Mouse (Mus musculus): Measurements from ENCODE around the gene Otos. TPM values are rescaled to one million over a fixed set of nuclear protein-coding genes. Genes with fewer than 3 reads are reported as not detected.
A peak's percentile ranks its signal among the peaks of the same experiment; 100 is the strongest.

The Otos gene
- polyA plus RNA-seq, 1 experiment from 2014 or later, result 0.54 TPM

DNA sequence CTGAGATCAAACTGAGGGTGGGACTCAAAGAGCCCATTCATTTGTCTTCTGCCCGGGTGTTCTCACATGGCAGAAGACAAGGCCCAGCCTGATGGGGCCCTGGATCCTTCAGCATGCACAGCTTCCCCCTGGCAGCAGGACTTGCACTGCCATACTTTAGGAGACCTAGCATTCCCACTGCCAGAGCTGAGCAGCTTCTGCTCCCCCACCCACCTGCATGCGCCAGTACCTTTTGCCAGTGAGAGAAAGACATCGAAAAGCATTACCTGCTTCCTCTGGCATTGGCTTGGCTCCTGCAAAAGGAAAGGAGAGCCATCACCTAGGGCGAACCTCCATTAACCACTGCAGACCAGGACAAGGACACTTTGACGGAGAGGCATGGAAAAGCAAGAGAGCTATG is 3.7 kb downstream of the Otos start:
- 79% methylated on average over 5 of the region's 5 CpGs for WGBS
- no peaks in the 10 kb centered on the region for H3K27me3 ChIP-seq
- no peak overlapping the region for H3K27ac ChIP-seq (replicated peaks)
- no peaks in the 10 kb centered on the region for H3K36me3 ChIP-seq
- no peak for ATAC-seq (ENCODE audit: low FRiP score, low read depth)
- H3K4me2 ChIP-seq, result no peak overlapping the region
- H3K4me1 ChIP-seq (replicated peaks), result peaks cover 28% of the 10 kb centered on the region
- no peaks in the 10 kb centered on the region for H3K9me3 ChIP-seq
- no peak overlapping the region for H3K4me3 ChIP-seq
- no peak overlapping the region for H3K9ac ChIP-seq

DNA sequence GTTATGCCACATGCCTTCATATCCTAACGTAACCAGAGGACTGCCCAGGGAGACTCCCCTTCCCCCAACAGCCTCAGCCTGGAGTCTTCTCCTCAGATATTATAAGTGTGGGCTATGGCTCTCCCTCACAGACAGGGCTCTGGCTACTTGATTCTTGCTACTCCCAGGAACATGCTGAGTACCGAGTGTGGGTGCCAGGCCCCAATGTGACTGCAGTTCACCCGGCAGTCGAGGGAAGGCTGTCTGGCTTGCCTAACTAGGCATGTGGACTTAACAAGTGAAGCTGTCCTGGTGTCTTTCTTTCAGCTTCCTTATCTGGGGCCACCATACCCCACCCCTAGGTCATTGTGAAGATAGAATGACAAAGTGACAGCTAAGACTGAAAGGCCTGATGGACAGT is 5.0 kb downstream of the Otos start:
- Histone ChIP-seq H3K9ac (no peak overlapping the region), H3K9me3 (no peaks in the 10 kb centered on the region), H3K27me3 (no peaks in the 10 kb centered on the region), H3K4me3 (no peak overlapping the region), H3K4me1 (replicated peaks) (peaks cover 38% of the 10 kb centered on the region), H3K36me3 (no peaks in the 10 kb centered on the region), H3K27ac (replicated peaks) (no peak overlapping the region), H3K4me2 (no peak overlapping the region)
- no peak for ATAC-seq (ENCODE audit: low FRiP score, low read depth)
- 81% methylated on average over 4 of the region's 4 CpGs for WGBS

DNA sequence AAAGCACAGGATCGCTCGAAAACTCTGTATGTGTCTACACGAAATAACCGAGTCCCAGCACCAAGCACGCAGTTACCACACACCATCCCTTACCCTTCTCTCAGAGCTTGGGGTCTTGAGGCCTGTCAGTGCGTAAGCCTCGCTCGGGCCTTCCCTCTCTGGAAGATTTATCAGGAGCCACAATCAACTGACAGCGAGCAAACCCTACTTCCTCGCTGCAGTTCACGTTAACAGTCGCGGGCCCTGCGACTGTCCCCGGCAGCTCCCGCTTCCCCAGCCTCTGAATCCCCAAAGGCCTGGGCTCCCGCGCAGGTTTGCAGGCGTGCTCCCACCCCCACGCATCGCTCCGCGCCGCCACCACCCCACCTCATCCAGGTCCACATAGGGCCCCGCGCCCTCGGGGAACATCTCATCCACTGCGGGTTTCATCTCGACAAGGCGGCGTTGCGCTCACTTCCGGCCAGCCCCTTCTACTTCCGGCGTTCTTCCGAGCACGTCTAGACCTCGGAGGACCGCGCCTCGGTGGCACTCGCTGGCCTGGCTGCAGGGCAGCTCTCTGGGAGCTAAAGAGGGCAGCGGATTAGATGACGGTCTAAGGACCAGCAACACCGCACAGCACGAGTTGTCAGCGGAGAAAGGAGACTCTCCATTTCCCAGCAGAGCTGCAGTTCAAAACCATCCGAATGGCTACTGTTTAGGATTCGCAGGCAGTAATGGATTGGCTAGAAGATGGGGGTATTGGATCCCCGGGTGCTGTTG is 6.9 kb downstream of the Otos start, which contains the start of gene Cops9:
Gene Cops9 (minus strand): TSS at position 472 of the 759 bp plus-strand sequence.
- Histone ChIP-seq H3K27ac (replicated peaks) (peak within 1 kb of the TSS; percentile 90), H3K4me3 (peak within 1 kb of the TSS; percentile 95), H3K9ac (peak within 1 kb of the TSS; percentile 98), H3K4me1 (replicated peaks) (peaks cover 31% of the 10 kb centered on the region), H3K36me3 (peaks cover 14% of the 10 kb centered on the region; the same call in 1 of the 2 replicates), H3K9me3 (no peaks in the 10 kb centered on the region), H3K4me2 (peak within 1 kb of the TSS; percentile 88), H3K27me3 (no peaks in the 10 kb centered on the region)
- ATAC-seq (ENCODE audit: low FRiP score, low read depth), result peak; percentile 93
- 2% methylated on average over 50 of the region's 50 CpGs for WGBS

DNA sequence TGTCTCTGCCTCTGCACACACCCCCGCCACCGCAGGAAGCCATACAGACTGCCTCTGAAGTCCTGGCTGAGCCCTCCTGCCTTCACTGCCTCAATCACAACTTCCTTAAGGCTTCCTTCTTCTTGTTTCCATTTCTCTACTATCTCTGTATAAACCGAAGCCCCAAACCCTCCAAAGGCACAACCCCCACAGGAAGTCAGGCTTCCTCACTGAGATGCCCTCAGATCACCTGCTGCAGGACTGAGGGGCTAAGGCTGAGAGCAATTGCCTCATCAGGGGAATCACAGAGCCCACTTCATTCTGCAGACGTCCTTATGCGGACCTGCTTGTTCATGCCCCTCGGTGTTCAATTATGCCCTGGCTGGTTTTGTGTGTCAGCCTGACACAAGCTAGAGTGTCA is 8.2 kb downstream of the Otos start:
- Histone ChIP-seq H3K9ac (no peak overlapping the region), H3K27me3 (no peaks in the 10 kb centered on the region), H3K36me3 (peaks cover 22% of the 10 kb centered on the region; the same call in 1 of the 2 replicates), H3K4me1 (replicated peaks) (peaks cover 31% of the 10 kb centered on the region), H3K4me2 (peak overlapping the region; percentile 88), H3K4me3 (peak overlapping the region; percentile 95), H3K9me3 (no peaks in the 10 kb centered on the region), H3K27ac (replicated peaks) (no peak overlapping the region)
- whole genome bisulfite sequencing, result 91% methylated on average over 6 of the region's 6 CpGs
- no peak for ATAC-seq (ENCODE audit: low FRiP score, low read depth)

DNA sequence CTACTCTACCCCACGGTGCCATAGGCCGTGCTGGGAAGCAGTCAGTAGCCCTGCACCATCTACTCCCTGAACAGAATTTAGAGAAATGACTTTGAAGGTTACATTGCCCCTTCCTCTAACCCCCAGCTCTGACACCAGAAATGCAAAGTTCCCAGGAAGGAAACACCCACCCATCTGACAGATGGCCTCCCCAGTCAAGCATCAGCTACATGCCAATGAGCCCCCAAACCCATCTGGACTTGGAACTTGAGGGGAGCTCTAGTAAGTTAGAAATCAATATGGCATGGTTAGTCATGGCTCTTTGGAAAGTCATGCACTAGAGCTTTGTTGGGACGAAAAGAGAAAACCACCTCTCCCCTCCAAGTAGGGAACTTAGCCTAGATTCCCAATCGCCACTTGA is 9.9 kb downstream of the Otos start:
- Histone ChIP-seq H3K27me3 (no peaks in the 10 kb centered on the region), H3K4me1 (replicated peaks) (peaks cover 36% of the 10 kb centered on the region), H3K36me3 (peaks cover 22% of the 10 kb centered on the region; the same call in 1 of the 2 replicates), H3K4me3 (no peak overlapping the region), H3K9me3 (no peaks in the 10 kb centered on the region), H3K27ac (replicated peaks) (no peak overlapping the region), H3K9ac (no peak overlapping the region), H3K4me2 (no peak overlapping the region)
- no peak for ATAC-seq (ENCODE audit: low FRiP score, low read depth)
- 96% methylated on average over 4 of the region's 4 CpGs for WGBS

DNA sequence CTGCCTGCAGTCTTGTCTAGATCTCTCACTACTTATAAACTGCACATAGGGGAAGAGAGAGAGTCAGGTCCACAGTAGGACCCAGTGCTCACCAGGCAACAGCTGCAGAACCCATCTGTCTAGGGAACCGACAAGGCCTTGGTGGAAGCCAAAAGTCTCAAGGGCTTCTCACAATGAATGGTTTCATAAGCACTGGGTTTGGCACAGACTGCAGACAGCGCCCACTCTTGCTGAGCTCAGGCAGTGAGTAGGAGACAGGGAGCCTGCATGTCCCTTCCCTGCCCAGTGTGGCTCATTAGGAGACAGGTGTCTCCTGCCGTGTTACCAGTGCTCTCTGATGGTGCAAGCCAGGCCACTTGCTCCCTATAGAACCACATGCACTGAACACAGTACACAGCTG is 10.5 kb downstream of the Otos start:
- Histone ChIP-seq H3K4me2 (no peak overlapping the region), H3K27me3 (no peaks in the 10 kb centered on the region), H3K4me3 (no peak overlapping the region), H3K27ac (replicated peaks) (no peak overlapping the region), H3K4me1 (replicated peaks) (peaks cover 36% of the 10 kb centered on the region), H3K9me3 (no peaks in the 10 kb centered on the region), H3K36me3 (peaks cover 22% of the 10 kb centered on the region; the same call in 1 of the 2 replicates), H3K9ac (no peak overlapping the region)
- ATAC-seq (ENCODE audit: low FRiP score, low read depth), result no peak
- WGBS, result 89% methylated on average over 3 of the region's 3 CpGs

DNA sequence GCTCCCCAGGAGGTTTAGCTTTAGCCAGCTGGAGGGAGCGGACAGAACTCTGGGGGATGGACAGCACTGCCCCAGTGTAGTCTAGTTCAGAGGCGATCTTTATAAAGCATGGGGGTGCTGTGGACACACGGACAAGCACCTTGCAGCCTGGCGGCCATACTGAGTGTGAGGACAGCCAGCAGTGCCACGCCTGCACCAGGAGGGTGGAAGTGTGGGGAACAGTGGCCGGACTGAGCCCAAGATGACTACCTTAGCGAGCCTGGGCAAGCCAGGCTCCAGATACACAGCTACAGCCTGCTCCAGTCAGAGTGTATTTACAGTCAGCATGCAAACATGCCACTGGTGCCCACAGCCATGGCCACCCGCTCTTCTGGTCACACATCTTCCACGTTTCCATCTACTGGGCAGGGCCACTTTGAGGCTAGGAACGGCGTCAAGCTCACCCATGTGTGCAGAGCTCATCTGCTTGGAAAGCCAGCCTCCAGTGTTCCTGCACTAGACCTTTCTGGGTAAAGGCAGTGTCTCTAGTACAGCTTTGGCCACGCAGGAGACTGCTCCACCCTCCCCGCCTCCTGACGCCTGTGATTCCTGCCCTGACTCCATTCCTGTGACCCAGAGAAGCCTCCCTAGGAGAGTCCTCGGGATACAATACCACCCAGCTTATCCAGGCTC is 11.0 kb downstream of the Otos start:
- Histone ChIP-seq H3K27ac (replicated peaks) (no peak overlapping the region), H3K4me1 (replicated peaks) (peaks cover 34% of the 10 kb centered on the region), H3K4me2 (no peak overlapping the region), H3K27me3 (no peaks in the 10 kb centered on the region), H3K36me3 (peaks cover 22% of the 10 kb centered on the region; the same call in 1 of the 2 replicates), H3K9ac (no peak overlapping the region), H3K9me3 (no peaks in the 10 kb centered on the region), H3K4me3 (no peak overlapping the region)
- 94% methylated on average over 15 of the region's 15 CpGs for WGBS
- ATAC-seq (ENCODE audit: low FRiP score, low read depth), result no peak

DNA sequence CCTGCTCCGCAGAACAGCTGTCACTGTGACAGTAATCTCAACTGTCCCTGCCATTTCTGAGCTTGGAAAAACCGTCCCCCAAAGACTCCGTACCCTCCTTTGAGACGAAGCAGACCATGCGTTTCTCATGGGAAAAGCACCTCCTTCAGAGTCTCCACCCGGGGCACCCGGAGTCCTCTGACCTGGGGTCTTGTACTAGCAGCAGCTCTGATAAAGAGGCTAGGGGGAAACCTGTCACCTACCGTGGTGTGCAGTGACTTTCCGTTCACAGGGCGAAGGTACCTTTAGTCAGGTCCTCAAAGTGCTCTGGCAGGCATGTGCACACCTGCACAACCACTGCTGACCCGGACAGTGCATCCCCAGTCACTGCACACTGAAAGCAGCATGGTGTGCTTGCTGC is 12.0 kb downstream of the Otos start:
- WGBS, result 97% methylated on average over 11 of the region's 11 CpGs
- Histone ChIP-seq H3K27ac (replicated peaks) (no peak overlapping the region), H3K9me3 (no peaks in the 10 kb centered on the region), H3K4me3 (no peak overlapping the region), H3K36me3 (peaks cover 22% of the 10 kb centered on the region; the same call in 1 of the 2 replicates), H3K9ac (no peak overlapping the region), H3K4me2 (no peak overlapping the region), H3K4me1 (replicated peaks) (peaks cover 27% of the 10 kb centered on the region), H3K27me3 (no peaks in the 10 kb centered on the region)
- no peak for ATAC-seq (ENCODE audit: low FRiP score, low read depth)

DNA sequence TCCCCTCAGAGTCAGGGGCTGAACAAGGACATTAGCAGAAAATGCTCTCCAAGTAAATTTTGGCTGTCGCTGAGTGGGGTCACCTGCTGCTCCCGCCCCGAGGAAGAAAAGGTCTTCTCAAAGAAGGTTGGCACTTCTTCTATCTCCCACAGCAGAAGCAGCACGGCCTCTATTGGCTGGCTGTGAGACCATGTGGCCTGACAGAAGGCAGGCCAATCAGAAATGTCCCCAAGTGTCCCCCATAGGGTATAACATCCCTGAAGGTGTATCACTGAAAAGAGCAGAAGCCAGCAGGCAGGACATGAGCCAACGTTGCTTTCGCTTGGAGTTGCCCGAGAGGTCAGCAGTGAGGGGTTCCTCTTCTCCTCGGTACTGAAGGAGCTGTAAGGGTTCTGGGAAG is 12.6 kb downstream of the Otos start:
- Histone ChIP-seq H3K36me3 (peaks cover 22% of the 10 kb centered on the region; the same call in 1 of the 2 replicates), H3K9ac (no peak overlapping the region), H3K4me3 (no peak overlapping the region), H3K27ac (replicated peaks) (no peak overlapping the region), H3K4me1 (replicated peaks) (peaks cover 25% of the 10 kb centered on the region), H3K4me2 (no peak overlapping the region), H3K27me3 (no peaks in the 10 kb centered on the region), H3K9me3 (no peaks in the 10 kb centered on the region)
- ATAC-seq (ENCODE audit: low FRiP score, low read depth), result no peak
- WGBS, result 88% methylated on average over 8 of the region's 8 CpGs

DNA sequence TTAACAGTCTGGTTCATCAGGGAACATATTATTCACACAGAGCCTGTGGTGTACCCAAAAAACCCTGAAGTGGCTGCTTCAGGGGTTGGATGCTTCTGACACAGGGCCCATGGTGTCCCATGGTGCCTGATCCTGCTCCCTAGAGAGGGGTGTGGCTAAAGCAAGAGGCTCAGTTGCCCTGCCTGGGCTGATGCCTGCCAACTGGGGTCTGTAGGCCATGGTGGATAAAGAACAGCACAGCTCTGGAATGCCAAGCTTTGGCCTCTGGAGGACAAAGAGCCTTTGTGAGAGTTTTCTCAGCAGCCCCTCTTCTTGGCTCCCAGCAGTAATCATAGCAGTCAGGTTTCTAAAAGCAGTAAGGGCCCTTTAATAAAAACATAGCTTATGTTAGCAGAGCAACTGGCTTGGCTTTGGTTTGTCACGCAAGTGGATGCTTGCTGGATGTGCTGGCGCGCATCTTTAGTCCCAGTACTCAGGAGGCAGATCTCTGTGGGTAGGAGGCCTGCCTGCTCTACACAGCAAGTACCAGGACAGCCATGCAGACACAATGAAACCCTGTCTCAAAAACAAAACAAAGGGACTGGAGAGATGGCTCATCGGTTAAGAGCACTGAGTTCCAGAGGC is 13.6 kb downstream of the Otos start:
- H3K27ac ChIP-seq (replicated peaks), result peak overlapping the region; percentile 36; the same call in 1 of the 2 replicates

DNA sequence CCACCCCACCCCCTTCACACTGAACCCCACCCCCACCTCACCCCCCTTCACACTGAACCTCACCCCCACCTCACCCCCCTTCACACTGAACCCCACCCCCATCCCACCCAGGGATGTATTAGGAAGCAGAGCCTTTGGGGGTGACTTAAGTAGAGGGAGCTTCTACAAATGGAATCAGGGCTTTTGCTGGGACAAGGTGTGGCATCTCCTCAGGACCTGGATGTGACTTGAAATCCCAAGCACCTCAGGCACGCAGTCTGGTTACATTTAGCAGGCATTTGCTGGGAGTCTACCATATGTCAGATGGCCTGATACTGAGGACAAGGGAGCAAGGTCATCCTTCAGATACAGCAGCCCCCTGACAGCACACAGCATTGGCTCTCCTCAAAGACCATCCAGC is 14.1 kb downstream of the Otos start:
- 71% methylated on average over 1 of the region's 1 CpGs for WGBS
- ATAC-seq (ENCODE audit: low FRiP score, low read depth), result peak; percentile 23
- H3K9ac ChIP-seq, result no peak overlapping the region

More for the DNA sequence above, 13.6 kb downstream of the Otos start:
- Histone ChIP-seq H3K9me3 (no peaks in the 10 kb centered on the region), H3K4me3 (no peak overlapping the region), H3K36me3 (peaks cover 22% of the 10 kb centered on the region; the same call in 1 of the 2 replicates), H3K27me3 (no peaks in the 10 kb centered on the region), H3K4me1 (replicated peaks) (peaks cover 15% of the 10 kb centered on the region), H3K9ac (no peak overlapping the region), H3K4me2 (no peak overlapping the region)
- peak; percentile 73 for ATAC-seq (ENCODE audit: low FRiP score, low read depth)
- 45% methylated on average over 4 of the region's 4 CpGs for WGBS

DNA sequence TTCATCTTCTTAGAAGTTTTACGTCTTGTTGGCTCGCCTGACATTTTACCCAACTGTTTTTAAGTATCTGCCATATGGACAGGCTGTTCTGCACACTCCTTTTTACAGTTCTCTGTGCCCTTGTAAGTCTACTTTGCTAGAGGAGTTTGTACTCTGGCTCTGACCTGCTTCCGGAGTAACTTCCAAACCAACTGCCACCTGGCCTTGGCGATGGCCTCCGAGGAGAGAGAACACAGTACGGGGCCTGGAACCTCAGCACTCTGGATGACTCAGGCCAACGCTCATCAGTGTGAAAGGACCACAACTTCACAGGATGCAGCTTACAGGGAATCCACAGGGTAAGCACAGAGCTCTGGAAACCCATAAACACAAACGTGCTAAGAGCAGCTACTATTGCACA is 14.9 kb downstream of the Otos start:
- Histone ChIP-seq H3K9me3 (no peaks in the 10 kb centered on the region), H3K27me3 (no peaks in the 10 kb centered on the region), H3K9ac (no peak overlapping the region), H3K4me2 (no peak overlapping the region), H3K36me3 (peaks cover 22% of the 10 kb centered on the region; the same call in 1 of the 2 replicates), H3K4me3 (no peak overlapping the region), H3K4me1 (replicated peaks) (peaks cover 5% of the 10 kb centered on the region), H3K27ac (replicated peaks) (no peak overlapping the region)
- ATAC-seq (ENCODE audit: low FRiP score, low read depth), result no peak
- 92% methylated on average over 8 of the region's 8 CpGs for WGBS

More for the DNA sequence above, 14.1 kb downstream of the Otos start:
- peak overlapping the region; percentile 36; the same call in 1 of the 2 replicates for H3K27ac ChIP-seq (replicated peaks)
- no peaks in the 10 kb centered on the region for H3K27me3 ChIP-seq
- no peaks in the 10 kb centered on the region for H3K9me3 ChIP-seq
- H3K4me1 ChIP-seq (replicated peaks), result peaks cover 10% of the 10 kb centered on the region
- H3K4me3 ChIP-seq, result no peak overlapping the region
- no peak overlapping the region for H3K4me2 ChIP-seq
- peaks cover 22% of the 10 kb centered on the region; the same call in 1 of the 2 replicates for H3K36me3 ChIP-seq
